Mouse (Mus musculus) liver, postnatal 0 days (tissue): ENCODE results near the gene Nepn. TPM values are rescaled to one million over a fixed set of nuclear protein-coding genes. Genes with fewer than 3 reads are reported as not detected.

Experiments used
- ATAC-seq: fragments of 200-750 bp; cut with Nextera tagmentation; 2 replicates; pipeline ENCODE4 v1.8.0; 2017; ENCODE audit warnings: mild to moderate bottlenecking, moderate library complexity
- DNase-seq: peaks from one replicate; pipeline ENCODE4 v3.0.0-alpha.2; 2016
- H3K27ac ChIP-seq: fragments of 300-500 bp; sonication (generic); 2 replicates; pipeline ENCODE4 v1.5.1; 2014; ENCODE audit warnings: antibody characterized with exemption, moderate library complexity, mild to moderate bottlenecking, low read depth
- H3K27me3 ChIP-seq: fragments of 300-500 bp; sonication (generic); 2 replicates; pipeline ENCODE4 v1.6.1; 2014; ENCODE audit warnings: low read length, control low read depth, mixed read lengths; ENCODE audit not compliant: insufficient read depth
- H3K36me3 ChIP-seq: fragments of 300-500 bp; sonication (generic); replicated peaks from 2 replicates; pipeline ENCODE4 v1.6.1; 2014; ENCODE audit warnings: mild to moderate bottlenecking, control low read depth, low read length, moderate library complexity, mixed read lengths; ENCODE audit not compliant: insufficient read depth
- H3K4me1 ChIP-seq: fragments of 300-500 bp; sonication (generic); 2 replicates; pipeline ENCODE4 v1.6.1; 2014; ENCODE audit warnings: antibody characterized with exemption, mild to moderate bottlenecking, control low read depth; ENCODE audit not compliant: insufficient read depth
- H3K4me2 ChIP-seq: fragments of 300-500 bp; sonication (generic); 2 replicates; pipeline ENCODE4 v1.6.1; 2014; ENCODE audit warnings: low read depth, mild to moderate bottlenecking, low read length, moderate library complexity, mixed read lengths
- H3K4me3 ChIP-seq: fragments of 300-500 bp; sonication (generic); 2 replicates; pipeline ENCODE4 v1.5.1; 2014; ENCODE audit warnings: low read depth, low read length
- H3K9ac ChIP-seq: fragments of 300-500 bp; sonication (generic); replicated peaks from 2 replicates; pipeline ENCODE4 v1.6.1; 2014; ENCODE audit warnings: mild to moderate bottlenecking, moderate library complexity
- H3K9me3 ChIP-seq: fragments of 300-500 bp; sonication (generic); 2 replicates; pipeline ENCODE4 v1.6.1; 2016; ENCODE audit warnings: mild to moderate bottlenecking, control low read depth, low read length, mixed read lengths
- CTCF ChIP-seq: sonication (generic); IDR thresholded peaks from 2 replicates; pipeline ENCODE4 v1.5.1; 2016; ENCODE audit warnings: antibody characterized with exemption, low read depth
- EP300 ChIP-seq: IDR thresholded peaks from 2 replicates; pipeline ENCODE4 v1.6.1; 2016; ENCODE audit warnings: antibody characterized with exemption, low read depth, mild to moderate bottlenecking
- WGBS: fragments of 180-500 bp; shearing (Covaris S2); extraction: QIAGEN DNeasy Blood & Tissue Kit; methylation state at CpG from one replicate; pipeline ENCODE4 v1.1.7; 2014; ENCODE audit not compliant: insufficient replicate concordance; 5-methylcytosine and 5-hydroxymethylcytosine counted together
- polyA plus RNA-seq: library from polyadenylated mRNA; unstranded; fragments of >200 nt; fragmentation: Nextera tagmentation; extraction: Ambion mirVana; gene quantifications from 2 replicates; pipeline ENCODE4 v1.2.1, GENCODE M21; 2015

Gene Nepn
- polyA plus RNA-seq, 1 experiment from 2014 or later, result not detected

- Histone ChIP-seq H3K4me3 (no peak overlapping the region), H3K4me1 (no peaks in the 10 kb centered on the region), H3K4me2 (no peak overlapping the region), H3K27ac (no peak overlapping the region), H3K36me3 (no peaks in the 10 kb centered on the region), H3K27me3 (no peaks in the 10 kb centered on the region), H3K9ac (no peak overlapping the region), H3K9me3 (no peaks in the 10 kb centered on the region)
- 59% methylated on average over 2 of the region's 2 CpGs for WGBS
- ATAC-seq, result no peak
- TF ChIP-seq EP300 (no peak), CTCF (no peak)
- no peak for DNase-seq
Measured at GRCm38 (mm10) chr10:52391208-52391607, 2.4 kb downstream of the Nepn start.

GRCm38 (mm10) chr10:52396647-52397046, 7.9 kb downstream of the Nepn start:
- Histone ChIP-seq H3K4me1 (no peaks in the 10 kb centered on the region), H3K9ac (no peak overlapping the region), H3K27ac (no peak overlapping the region), H3K27me3 (no peaks in the 10 kb centered on the region), H3K4me2 (no peak overlapping the region), H3K4me3 (no peak overlapping the region), H3K9me3 (no peaks in the 10 kb centered on the region), H3K36me3 (no peaks in the 10 kb centered on the region)
- ATAC-seq (no peak), DNase-seq (no peak)
- 79% methylated on average over 3 of the region's 3 CpGs for WGBS
- no peak for TF ChIP-seq EP300
- TF ChIP-seq CTCF, result no peak

GRCm38 (mm10) chr10:52398715-52399114, 9.9 kb downstream of the Nepn start:
- no peak overlapping the region for H3K9ac ChIP-seq
- WGBS, result 61% methylated on average over 2 of the region's 2 CpGs

GRCm38 (mm10) chr10:52399722-52400121, 10.9 kb downstream of the Nepn start:
- TF ChIP-seq CTCF, result no peak
- no peak for TF ChIP-seq EP300
- no peak overlapping the region for H3K27ac ChIP-seq
- H3K9ac ChIP-seq, result no peak overlapping the region
- H3K4me1 ChIP-seq, result no peaks in the 10 kb centered on the region
- DNase-seq, result no peak
- no peak for ATAC-seq
- no peaks in the 10 kb centered on the region for H3K36me3 ChIP-seq
- H3K9me3 ChIP-seq, result no peaks in the 10 kb centered on the region
- H3K27me3 ChIP-seq, result no peaks in the 10 kb centered on the region
- no peak overlapping the region for H3K4me2 ChIP-seq
- no peak overlapping the region for H3K4me3 ChIP-seq
- WGBS, result 51% methylated on average over 3 of the region's 3 CpGs

More at GRCm38 (mm10) chr10:52398715-52399114, 9.9 kb downstream of the Nepn start:
- Histone ChIP-seq H3K27me3 (no peaks in the 10 kb centered on the region), H3K36me3 (no peaks in the 10 kb centered on the region), H3K4me3 (no peak overlapping the region), H3K9me3 (no peaks in the 10 kb centered on the region), H3K27ac (no peak overlapping the region), H3K4me1 (no peaks in the 10 kb centered on the region), H3K4me2 (no peak overlapping the region)
- ATAC-seq (no peak), DNase-seq (no peak)
- TF ChIP-seq CTCF, result no peak
- no peak for TF ChIP-seq EP300

GRCm38 (mm10) chr10:52405160-52405559, 16.4 kb downstream of the Nepn start:
- Histone ChIP-seq H3K9me3 (no peaks in the 10 kb centered on the region), H3K9ac (no peak overlapping the region), H3K36me3 (no peaks in the 10 kb centered on the region), H3K4me3 (no peak overlapping the region), H3K27me3 (no peaks in the 10 kb centered on the region), H3K4me2 (no peak overlapping the region), H3K27ac (no peak overlapping the region), H3K4me1 (no peaks in the 10 kb centered on the region)
- no peak for ATAC-seq
- no peak for DNase-seq
- TF ChIP-seq CTCF (no peak), EP300 (no peak)
- WGBS, result 82% methylated on average over 13 of the region's 13 CpGs

- no peak overlapping the region for H3K4me2 ChIP-seq
- no peak overlapping the region for H3K9ac ChIP-seq
- TF ChIP-seq EP300 (no peak), CTCF (no peak)
- no peaks in the 10 kb centered on the region for H3K36me3 ChIP-seq
- DNase-seq (no peak), ATAC-seq (no peak)
- H3K27me3 ChIP-seq, result no peaks in the 10 kb centered on the region
- no peak overlapping the region for H3K4me3 ChIP-seq
- H3K9me3 ChIP-seq, result no peaks in the 10 kb centered on the region
- WGBS, result 94% methylated on average over 2 of the region's 2 CpGs
- no peak overlapping the region for H3K27ac ChIP-seq
- H3K4me1 ChIP-seq, result no peaks in the 10 kb centered on the region
Measured at GRCm38 (mm10) chr10:52407526-52407925, 18.8 kb downstream of the Nepn start.

GRCm38 (mm10) chr10:52415020-52415419, 26.2 kb downstream of the Nepn start:
- no peak overlapping the region for H3K4me3 ChIP-seq
- WGBS, result 74% methylated on average over 2 of the region's 2 CpGs
- H3K36me3 ChIP-seq, result no peaks in the 10 kb centered on the region
- H3K4me2 ChIP-seq, result no peak overlapping the region
- no peak for ATAC-seq
- H3K9me3 ChIP-seq, result no peaks in the 10 kb centered on the region
- no peaks in the 10 kb centered on the region for H3K27me3 ChIP-seq
- H3K4me1 ChIP-seq, result peaks cover 14% of the 10 kb centered on the region
- H3K9ac ChIP-seq, result no peak overlapping the region
- H3K27ac ChIP-seq, result no peak overlapping the region
- no peak for TF ChIP-seq EP300
- TF ChIP-seq CTCF, result no peak
- DNase-seq, result no peak
